Mouse (Mus musculus) erythroblast, embryonic 14.5 days (primary cell): Measurements from ENCODE around the gene Arid5b. TPM values are rescaled to one million over a fixed set of nuclear protein-coding genes. Genes with fewer than 3 reads are reported as not detected.

Experiments
- H3K27me3 ChIP-seq: 2 replicates; pipeline ENCODE4 v1.6.1; 2012; ENCODE audit warnings: inconsistent platforms; ENCODE audit not compliant: control insufficient read depth
- H3K36me3 ChIP-seq: 2 replicates; pipeline ENCODE4 v1.6.1; 2012; ENCODE audit warnings: mild to moderate bottlenecking, inconsistent platforms; ENCODE audit not compliant: control insufficient read depth
- H3K4me1 ChIP-seq: 2 replicates; pipeline ENCODE4 v1.6.1; 2012; ENCODE audit warnings: inconsistent platforms; ENCODE audit not compliant: control insufficient read depth
- H3K4me3 ChIP-seq: replicated peaks from 2 replicates; pipeline ENCODE3; 2012; ENCODE audit warnings: moderate library complexity, mild to moderate bottlenecking, inconsistent platforms
- H3K9me3 ChIP-seq: 2 replicates; pipeline ENCODE4 v1.6.1; 2012; ENCODE audit warnings: low read length, inconsistent platforms, mixed read lengths; ENCODE audit not compliant: control insufficient read depth
- GATA1 ChIP-seq: IDR thresholded peaks from 2 replicates; pipeline ENCODE4 v1.6.1; 2012; ENCODE audit warnings: low read length, inconsistent platforms, mixed read lengths
- TAL1 ChIP-seq: IDR thresholded peaks from 3 replicates; pipeline ENCODE4 v1.6.1; 2012; ENCODE audit warnings: low read length, inconsistent platforms, mixed read lengths
- polyA plus RNA-seq: library from polyadenylated mRNA; stranded (reverse); fragments of >175 nt; gene quantifications from 2 replicates; pipeline ENCODE4 v1.2.3, GENCODE M21; 2012

Arid5b gene
- polyA plus RNA-seq, 1 experiment = 0.01 TPM

DNA sequence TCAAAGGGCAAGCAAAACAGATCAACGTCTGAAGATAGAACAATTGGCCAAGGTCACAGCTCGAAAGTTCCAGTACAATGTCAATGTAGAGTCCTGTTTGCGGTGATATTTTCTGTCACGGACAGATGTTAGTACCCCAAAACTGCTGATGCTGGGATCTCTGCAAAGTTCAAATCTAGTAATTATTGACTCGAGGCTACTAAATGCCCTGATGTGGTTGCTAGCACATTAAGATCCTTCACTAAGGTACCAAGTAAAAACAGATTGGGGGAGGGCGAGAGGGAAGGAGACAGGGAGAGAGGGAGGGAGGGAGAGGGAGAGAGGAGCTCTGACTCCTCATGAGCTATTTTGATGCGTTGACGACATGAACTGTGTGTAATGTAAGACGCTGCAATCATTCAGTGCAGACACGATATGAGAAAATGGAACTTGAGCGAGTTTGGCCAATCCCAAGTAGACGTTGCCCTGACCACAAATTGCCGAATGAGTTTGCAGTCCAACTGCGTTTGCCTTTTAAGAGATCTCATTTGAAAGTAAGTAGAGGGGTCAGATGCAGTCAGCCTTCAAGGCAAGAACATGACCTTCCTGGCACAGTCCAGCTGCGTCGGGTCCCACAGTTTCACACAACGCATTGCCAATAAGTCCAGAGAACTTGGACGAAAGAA, 133.1 kb downstream of the Arid5b start:
- TF ChIP-seq GATA1 = no peak
- no peak for TF ChIP-seq TAL1
- Histone ChIP-seq H3K4me3 (no peak overlapping the region), H3K9me3 (peaks cover 4% of the 10 kb centered on the region), H3K4me1 (peaks cover 23% of the 10 kb centered on the region), H3K36me3 (peaks cover 3% of the 10 kb centered on the region), H3K27me3 (peaks cover 5% of the 10 kb centered on the region)

DNA sequence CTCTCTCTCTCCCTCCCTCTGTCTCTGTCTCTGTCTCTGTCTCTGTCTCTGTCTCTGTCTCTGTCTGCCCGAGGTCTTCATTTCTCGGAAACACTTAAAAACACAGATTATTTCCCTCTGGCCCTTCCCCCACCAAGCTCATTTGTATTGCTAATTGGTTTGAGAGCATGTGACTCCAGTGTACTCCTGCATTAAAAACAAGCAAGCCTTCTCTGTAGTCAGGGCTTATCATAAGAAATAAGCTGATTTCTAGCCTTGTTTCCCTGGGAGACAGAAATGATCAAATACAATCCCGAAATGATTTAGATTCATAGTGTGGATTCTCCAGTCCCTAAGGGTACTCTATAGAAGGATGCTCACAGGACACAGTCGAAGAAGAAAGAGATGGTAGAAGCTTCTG, 136.0 kb downstream of the Arid5b start:
- Histone ChIP-seq H3K4me1 (peaks cover 11% of the 10 kb centered on the region), H3K9me3 (no peaks in the 10 kb centered on the region), H3K27me3 (peaks cover 9% of the 10 kb centered on the region), H3K36me3 (no peaks in the 10 kb centered on the region), H3K4me3 (no peak overlapping the region)
- TF ChIP-seq GATA1 = no peak

DNA sequence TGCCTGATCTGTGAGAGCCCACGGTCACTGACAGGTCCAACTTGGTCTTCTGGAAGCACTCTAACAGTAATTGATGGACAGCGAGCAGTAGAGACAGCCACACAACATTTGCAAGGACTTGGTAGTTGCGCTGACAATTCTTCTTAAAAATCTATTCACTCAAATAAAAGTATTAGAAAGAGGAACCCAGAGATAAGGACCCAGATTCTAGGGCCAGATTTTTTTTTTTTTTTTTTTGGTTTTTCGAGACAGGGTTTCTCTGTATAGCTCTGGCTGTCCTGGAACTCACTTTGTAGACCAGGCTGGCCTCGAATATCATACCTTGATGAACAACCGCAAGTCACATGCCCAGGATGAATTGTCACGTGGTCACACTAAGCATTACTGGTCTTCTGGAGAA, 137.0 kb downstream of the Arid5b start:
- TF ChIP-seq GATA1 (no peak), TAL1 (no peak)
- Histone ChIP-seq H3K36me3 (no peaks in the 10 kb centered on the region), H3K4me3 (no peak overlapping the region), H3K9me3 (no peaks in the 10 kb centered on the region), H3K27me3 (peaks cover 17% of the 10 kb centered on the region), H3K4me1 (peaks cover 5% of the 10 kb centered on the region)

DNA sequence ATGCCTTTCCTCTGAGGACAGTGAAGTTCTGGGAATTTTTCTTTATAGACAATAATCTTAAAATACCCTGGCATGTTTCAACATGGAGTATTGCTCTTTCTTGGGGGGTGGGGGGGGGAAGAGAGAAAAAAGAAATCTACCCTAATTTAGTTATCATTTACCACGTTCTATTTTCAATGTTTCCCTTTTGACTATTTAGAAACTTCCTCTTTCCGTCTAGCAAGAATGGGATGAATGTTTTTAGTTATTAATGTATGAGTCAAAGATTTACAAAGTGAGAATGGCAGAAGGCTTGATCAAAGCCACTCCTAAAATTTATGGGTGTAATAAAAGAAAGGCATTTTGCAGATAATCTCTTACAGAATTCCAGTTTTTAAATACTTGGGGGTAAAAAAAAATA, 137.7 kb downstream of the Arid5b start:
- peaks cover 5% of the 10 kb centered on the region for H3K4me1 ChIP-seq
- H3K27me3 ChIP-seq = peaks cover 24% of the 10 kb centered on the region
- TF ChIP-seq TAL1 (no peak), GATA1 (no peak)
- no peak overlapping the region for H3K4me3 ChIP-seq
- no peaks in the 10 kb centered on the region for H3K36me3 ChIP-seq
- H3K9me3 ChIP-seq = no peaks in the 10 kb centered on the region

DNA sequence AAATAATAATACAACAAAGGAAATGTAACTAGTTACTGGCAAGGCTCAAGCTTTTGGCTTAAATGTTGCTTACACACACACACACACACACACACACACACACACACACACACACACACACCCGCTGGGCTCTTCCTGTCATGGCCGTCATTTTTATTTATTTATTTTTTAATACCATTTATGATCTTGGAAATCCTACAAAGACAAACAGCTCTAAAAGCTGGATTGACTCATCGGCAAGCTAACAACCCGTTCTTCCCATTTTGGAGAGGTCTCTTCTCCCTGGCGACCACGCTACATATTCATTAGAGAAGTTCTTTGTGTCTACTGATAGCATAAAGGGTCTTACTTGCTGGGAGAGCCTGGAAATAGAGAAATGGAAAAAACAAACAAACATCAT, 138.2 kb downstream of the Arid5b start:
- TF ChIP-seq GATA1 (no peak), TAL1 (no peak)
- Histone ChIP-seq H3K9me3 (no peaks in the 10 kb centered on the region), H3K27me3 (peaks cover 26% of the 10 kb centered on the region), H3K4me1 (peaks cover 5% of the 10 kb centered on the region), H3K36me3 (no peaks in the 10 kb centered on the region), H3K4me3 (no peak overlapping the region)

DNA sequence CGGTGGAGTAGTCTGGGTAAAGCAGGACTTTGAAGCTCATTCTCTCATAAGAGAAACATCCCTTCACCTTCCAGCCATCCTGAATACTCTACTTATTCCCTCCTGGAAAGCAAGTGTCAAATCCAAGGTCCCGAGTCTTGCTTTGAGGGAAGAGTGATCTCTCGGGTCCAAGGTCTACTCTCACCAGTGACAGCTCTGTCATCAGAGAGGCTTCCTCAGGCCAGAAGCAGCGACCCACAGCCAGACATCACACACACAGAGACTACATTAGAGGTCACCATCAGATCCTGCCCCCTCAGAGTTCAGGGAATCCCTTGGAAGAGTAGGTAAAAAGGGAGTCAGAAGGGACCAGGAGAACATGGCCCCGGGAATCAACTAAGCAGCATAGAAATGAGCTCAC, 140.4 kb downstream of the Arid5b start:
- no peak overlapping the region for H3K4me3 ChIP-seq
- H3K4me1 ChIP-seq = peaks cover 5% of the 10 kb centered on the region
- no peaks in the 10 kb centered on the region for H3K9me3 ChIP-seq
- H3K27me3 ChIP-seq = peaks cover 29% of the 10 kb centered on the region
- no peaks in the 10 kb centered on the region; the same call in 1 of the 2 replicates for H3K36me3 ChIP-seq
- TF ChIP-seq GATA1 = no peak
- no peak for TF ChIP-seq TAL1

DNA sequence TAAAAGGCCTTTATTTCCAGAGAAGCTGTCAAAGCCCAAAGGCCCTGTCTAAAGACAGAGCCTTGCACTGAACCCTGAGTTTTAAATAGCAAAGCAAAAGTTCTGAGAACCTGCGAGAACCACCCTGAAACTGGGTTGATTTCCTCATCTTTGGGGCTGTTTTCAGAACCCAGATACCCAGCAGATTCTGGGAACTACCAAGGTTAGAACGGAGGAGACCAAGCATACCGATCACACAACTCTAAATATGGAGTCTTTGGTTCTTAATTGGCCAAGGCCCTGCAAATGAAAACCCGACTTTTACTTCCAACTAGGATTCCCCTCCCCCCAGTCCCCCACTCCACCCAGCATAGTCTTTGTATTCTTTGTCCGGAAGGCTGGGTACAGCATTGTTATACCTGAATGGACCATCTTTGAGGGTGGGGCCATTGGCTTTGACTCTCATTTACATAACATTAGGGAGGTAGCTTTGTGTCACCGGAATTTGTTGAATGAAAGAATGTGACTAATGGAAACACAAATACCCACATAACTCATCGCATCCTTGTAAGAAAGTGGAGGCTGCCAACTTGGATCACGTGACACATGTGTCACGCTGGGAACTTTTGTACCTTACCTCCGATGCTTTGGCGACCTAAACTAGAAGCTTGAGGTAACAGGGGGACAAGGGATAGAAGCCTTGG, 141.2 kb downstream of the Arid5b start:
- peaks cover 5% of the 10 kb centered on the region for H3K4me1 ChIP-seq
- peaks cover 26% of the 10 kb centered on the region for H3K27me3 ChIP-seq
- TF ChIP-seq GATA1 (no peak), TAL1 (no peak)
- H3K36me3 ChIP-seq = no peaks in the 10 kb centered on the region; the same call in 1 of the 2 replicates
- no peaks in the 10 kb centered on the region for H3K9me3 ChIP-seq
- H3K4me3 ChIP-seq = no peak overlapping the region

DNA sequence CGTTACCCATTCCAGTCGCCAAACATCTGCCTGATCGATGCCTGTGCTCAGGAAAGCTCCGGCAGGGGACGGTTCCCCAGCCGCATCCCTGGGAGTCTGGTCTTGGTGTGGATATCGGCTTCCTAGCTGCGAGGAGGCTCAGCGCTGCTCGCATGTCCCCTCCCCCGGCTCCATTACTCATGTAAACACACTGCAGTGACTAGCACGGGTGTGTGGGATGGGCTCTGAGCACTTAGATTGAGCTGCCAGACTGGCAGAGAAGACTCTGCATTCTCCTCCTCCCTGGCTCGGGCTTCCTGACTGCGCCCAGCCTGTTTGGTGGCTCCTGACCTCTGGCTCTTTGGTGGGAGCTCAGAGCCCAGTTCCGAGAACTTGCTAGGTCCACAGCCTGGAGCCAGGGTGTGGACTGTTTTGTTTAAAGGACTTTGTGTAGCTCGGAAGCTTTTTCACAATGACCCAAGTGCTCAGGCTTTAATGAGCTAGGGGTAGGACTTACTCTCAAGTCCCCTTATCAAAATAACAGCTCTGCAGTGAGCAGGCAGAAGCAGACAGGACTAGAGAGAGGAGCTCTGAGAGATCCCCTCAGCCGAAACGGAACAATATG, 142.0 kb downstream of the Arid5b start:
- no peak for TF ChIP-seq TAL1
- TF ChIP-seq GATA1 = no peak
- Histone ChIP-seq H3K4me3 (peak overlapping the region; percentile 51), H3K36me3 (no peaks in the 10 kb centered on the region; the same call in 1 of the 2 replicates), H3K4me1 (peaks cover 5% of the 10 kb centered on the region), H3K27me3 (peaks cover 24% of the 10 kb centered on the region), H3K9me3 (no peaks in the 10 kb centered on the region)

DNA sequence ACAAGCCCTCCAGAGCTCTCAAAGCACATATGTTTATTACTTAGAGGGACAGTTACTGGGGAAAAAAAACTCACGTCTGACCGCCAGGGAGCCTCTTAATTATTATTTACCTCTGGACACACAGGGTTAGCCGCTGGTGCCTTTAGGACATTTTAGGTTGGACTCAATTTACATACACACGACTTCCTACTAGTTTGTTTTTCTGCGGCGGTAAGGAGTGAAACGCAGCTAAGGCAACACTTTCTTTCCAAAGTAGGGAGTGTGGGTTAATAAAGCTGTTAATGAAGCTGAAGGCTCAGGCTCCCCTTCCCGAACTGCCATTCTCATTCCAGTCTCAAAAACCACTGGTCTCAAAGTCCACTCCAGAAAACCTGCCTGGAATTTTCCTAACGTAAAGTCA, 142.5 kb downstream of the Arid5b start:
- no peak for TF ChIP-seq TAL1
- TF ChIP-seq GATA1 = no peak
- peaks cover 24% of the 10 kb centered on the region for H3K27me3 ChIP-seq
- no peaks in the 10 kb centered on the region for H3K9me3 ChIP-seq
- no peaks in the 10 kb centered on the region; the same call in 1 of the 2 replicates for H3K36me3 ChIP-seq
- peak overlapping the region; percentile 51 for H3K4me3 ChIP-seq
- peaks cover 5% of the 10 kb centered on the region for H3K4me1 ChIP-seq

DNA sequence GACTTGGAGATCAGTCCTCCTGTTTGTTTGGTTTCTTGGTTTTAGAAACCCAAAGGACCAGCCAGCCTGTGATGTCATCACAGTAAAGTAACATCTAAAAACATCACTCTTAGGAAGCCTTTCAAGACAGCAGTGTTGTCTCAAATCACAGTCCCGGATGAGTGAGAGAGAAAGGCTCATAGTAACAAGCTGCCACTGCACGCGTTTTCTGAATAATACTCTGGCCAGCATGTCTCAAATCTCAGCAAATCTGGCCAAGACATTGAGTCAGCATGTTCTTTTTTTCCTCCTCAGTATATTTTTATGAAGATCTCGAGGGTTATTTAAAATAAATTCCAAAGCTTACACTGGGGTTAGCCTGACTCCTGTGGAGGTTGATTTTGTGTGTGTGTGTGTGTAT, 143.1 kb downstream of the Arid5b start:
- Histone ChIP-seq H3K36me3 (no peaks in the 10 kb centered on the region; the same call in 1 of the 2 replicates), H3K27me3 (peaks cover 24% of the 10 kb centered on the region), H3K4me1 (peaks cover 5% of the 10 kb centered on the region), H3K4me3 (no peak overlapping the region), H3K9me3 (no peaks in the 10 kb centered on the region)
- TF ChIP-seq TAL1 = no peak
- no peak for TF ChIP-seq GATA1
